Mouse (Mus musculus) thymus, adult 2 months (tissue): ENCODE results near the gene Rgs9bp.

Source experiments
- CTCF ChIP-seq: fragments of 200-500 bp; IDR thresholded peaks from 2 replicates; pipeline ENCODE4 v1.5.1; 2012; ENCODE audit warnings: mild to moderate bottlenecking, control low read depth, low read length, moderate library complexity, borderline replicate concordance; ENCODE audit not compliant: control insufficient read depth, poor library complexity, insufficient read depth; ENCODE audit errors: extremely low read depth
- POLR2A ChIP-seq: fragments of 200-500 bp; IDR thresholded peaks from 2 replicates; pipeline ENCODE4 v1.6.1; 2012; ENCODE audit warnings: mild to moderate bottlenecking, low read length, control low read depth, moderate library complexity; ENCODE audit not compliant: control insufficient read depth, poor library complexity, insufficient read depth; ENCODE audit errors: extremely low read depth

- TF ChIP-seq CTCF (no peak), POLR2A (no peak)
Observed at GRCm38 (mm10) chr7:35590731-35591191, 5.4 kb upstream of the Rgs9bp start.
